Mouse (Mus musculus) MEL (cell line): ENCODE measurements around the gene Pfkm. TPM values are rescaled to one million over a fixed set of nuclear protein-coding genes. Genes with fewer than 3 reads are reported as not detected.

Experiments
- DNase-seq: peaks from one replicate; pipeline ENCODE4 v3.0.0; 2011; ENCODE audit warnings: low read depth, low spot score
- H3K27ac ChIP-seq: 2 replicates; pipeline ENCODE4 v1.5.1; 2012; ENCODE audit warnings: low read depth, mild to moderate bottlenecking, control low read depth, low read length, moderate library complexity; ENCODE audit not compliant: control insufficient read depth
- H3K27me3 ChIP-seq, 2 experiments: fragments of 150-350 bp in 1 of 2; sonication (generic) in 1 of 2; 2 replicates each; pipeline ENCODE4 v1.6.1; 2012; ENCODE audit warnings: low read length in 2 of 2, mild to moderate bottlenecking in 2 of 2, improper control_type of control experiment in 1 of 2, moderate library complexity in 1 of 2; ENCODE audit not compliant: insufficient read depth in 2 of 2, control insufficient read depth in 1 of 2
- H3K36me3 ChIP-seq, 2 experiments: 2 replicates each; pipeline ENCODE4 v1.6.1; 2012 to 2014; ENCODE audit warnings: low read length in 2 of 2, improper control_type of control experiment in 1 of 2, inconsistent platforms in 1 of 2, mild to moderate bottlenecking in 1 of 2; ENCODE audit not compliant: insufficient read depth in 2 of 2, control insufficient read depth in 1 of 2
- H3K4me1 ChIP-seq, 2 experiments: fragments of 150-350 bp in 1 of 2; sonication (generic) in 1 of 2; 2 replicates each; pipeline ENCODE4 v1.6.1; 2012; ENCODE audit warnings: low read length in 2 of 2, improper control_type of control experiment in 1 of 2, mild to moderate bottlenecking in 1 of 2; ENCODE audit not compliant: insufficient read depth in 2 of 2, control insufficient read depth in 1 of 2
- H3K4me3 ChIP-seq, 2 experiments: fragments of 150-350 bp in 1 of 2; sonication (generic) in 1 of 2; 2 replicates each; pipeline ENCODE4 v1.5.1; 2012; ENCODE audit warnings: low read depth in 2 of 2, low read length in 2 of 2, mild to moderate bottlenecking in 2 of 2, moderate library complexity in 2 of 2, control low read depth in 1 of 2, improper control_type of control experiment in 1 of 2; ENCODE audit not compliant: control insufficient read depth in 1 of 2, insufficient read depth in 1 of 2
- H3K79me2 ChIP-seq: 2 replicates; pipeline ENCODE4 v1.6.1; 2012; ENCODE audit warnings: mild to moderate bottlenecking, low read length, moderate library complexity; ENCODE audit not compliant: control insufficient read depth, poor library complexity, insufficient read depth
- H3K9ac ChIP-seq: 2 replicates; pipeline ENCODE4 v1.6.1; 2012; ENCODE audit warnings: low read depth, mild to moderate bottlenecking, control low read depth, low read length, moderate library complexity; ENCODE audit not compliant: control insufficient read depth, poor library complexity, severe bottlenecking
- H3K9me3 ChIP-seq: fragments of 150-350 bp; sonication (generic); replicated peaks from 2 replicates; pipeline ENCODE4 v1.6.1; 2012; ENCODE audit warnings: mild to moderate bottlenecking, low read length, improper control_type of control experiment, moderate library complexity; ENCODE audit not compliant: insufficient read depth
- BHLHE40 ChIP-seq: IDR thresholded peaks from 2 replicates; pipeline ENCODE4 v1.6.1; 2012; ENCODE audit warnings: low read depth, mild to moderate bottlenecking, inconsistent platforms, low read length, improper control_type of control experiment, borderline replicate concordance
- CHD2 ChIP-seq: IDR thresholded peaks from 2 replicates; pipeline ENCODE4 v1.6.1; 2011; ENCODE audit warnings: low read length, improper control_type of control experiment
- CTCF ChIP-seq, 3 experiments: IDR thresholded peaks in 2 of 3; conservative IDR thresholded peaks in 1 of 3; 2 replicates each; pipeline ENCODE4 v1.5.1; 2011 to 2012; ENCODE audit warnings: low read length in 3 of 3, low read depth in 2 of 3, mild to moderate bottlenecking in 2 of 3, improper control_type of control experiment in 1 of 3, inconsistent platforms in 1 of 3, mixed read lengths in 1 of 3, moderate library complexity in 1 of 3; ENCODE audit not compliant: control insufficient read depth in 1 of 3, insufficient read depth in 1 of 3, poor library complexity in 1 of 3, severe bottlenecking in 1 of 3
- E2F4 ChIP-seq: IDR thresholded peaks from 2 replicates; pipeline ENCODE4 v1.6.1; 2011; ENCODE audit warnings: low read depth, low read length, improper control_type of control experiment, borderline replicate concordance
- EP300 ChIP-seq, 2 experiments: IDR thresholded peaks; 2 replicates each; pipeline ENCODE4 v1.6.1; 2011; ENCODE audit warnings: improper control_type of control experiment in 2 of 2, low read length in 2 of 2, low read depth in 1 of 2, mild to moderate bottlenecking in 1 of 2
- GABPA ChIP-seq: IDR thresholded peaks from 2 replicates; pipeline ENCODE4 v1.6.1; 2012; ENCODE audit warnings: low read depth, mild to moderate bottlenecking, inconsistent platforms, low read length, improper control_type of control experiment, moderate library complexity
- GATA1 ChIP-seq: IDR thresholded peaks from 2 replicates; pipeline ENCODE4 v1.6.1; 2011; ENCODE audit warnings: low read depth, low read length, improper control_type of control experiment
- HCFC1 ChIP-seq: IDR thresholded peaks from 2 replicates; pipeline ENCODE4 v1.6.1; 2012; ENCODE audit warnings: low read depth, mild to moderate bottlenecking, inconsistent platforms, low read length, improper control_type of control experiment, moderate library complexity
- JUND ChIP-seq: IDR thresholded peaks from 2 replicates; pipeline ENCODE4 v1.6.1; 2011; ENCODE audit warnings: low read depth, mild to moderate bottlenecking, improper control_type of control experiment, low read length
- KAT2A ChIP-seq: conservative IDR thresholded peaks from 2 replicates; pipeline ENCODE4 v1.6.1; 2012; ENCODE audit warnings: low read depth, low read length, improper control_type of control experiment, inconsistent platforms
- MAFK ChIP-seq: IDR thresholded peaks from 2 replicates; pipeline ENCODE4 v1.6.1; 2011; ENCODE audit warnings: low read depth, mild to moderate bottlenecking, low read length, improper control_type of control experiment, borderline replicate concordance
- MAX ChIP-seq: IDR thresholded peaks from 2 replicates; pipeline ENCODE4 v1.6.1; 2011; ENCODE audit warnings: low read length, improper control_type of control experiment
- MAZ ChIP-seq: IDR thresholded peaks from 2 replicates; pipeline ENCODE4 v1.6.1; 2012; ENCODE audit warnings: low read depth, mild to moderate bottlenecking, inconsistent platforms, low read length, improper control_type of control experiment
- MEF2A ChIP-seq: IDR thresholded peaks from 2 replicates; pipeline ENCODE4 v1.6.1; 2014; ENCODE audit warnings: low read depth, mild to moderate bottlenecking, inconsistent platforms, low read length, improper control_type of control experiment; ENCODE audit not compliant: poor library complexity, insufficient replicate concordance, severe bottlenecking; ENCODE audit errors: extremely low read depth
- MYB ChIP-seq: IDR thresholded peaks from 2 replicates; pipeline ENCODE4 v1.6.1; 2011; ENCODE audit warnings: mild to moderate bottlenecking, low read depth, low read length, improper control_type of control experiment
- MYC ChIP-seq: IDR thresholded peaks from 2 replicates; pipeline ENCODE4 v1.6.1; 2011; ENCODE audit warnings: low read depth, mild to moderate bottlenecking, low read length, improper control_type of control experiment, moderate library complexity
- NELFE ChIP-seq: IDR thresholded peaks from 2 replicates; pipeline ENCODE4 v1.6.1; 2011; ENCODE audit warnings: low read depth, low read length, improper control_type of control experiment
- NRF1 ChIP-seq: IDR thresholded peaks from 2 replicates; pipeline ENCODE4 v1.6.1; 2014; ENCODE audit warnings: low read depth, mild to moderate bottlenecking, inconsistent platforms, low read length, improper control_type of control experiment, moderate library complexity; ENCODE audit not compliant: poor library complexity, insufficient read depth, severe bottlenecking
- POLR2A ChIP-seq, 2 experiments: IDR thresholded peaks; 2 replicates each; pipeline ENCODE4 v1.6.1; 2011 to 2012; ENCODE audit warnings: low read length in 2 of 2, mild to moderate bottlenecking in 2 of 2, control low read depth in 1 of 2, improper control_type of control experiment in 1 of 2, low read depth in 1 of 2, moderate library complexity in 1 of 2; ENCODE audit not compliant: control insufficient read depth in 1 of 2, insufficient read depth in 1 of 2, poor library complexity in 1 of 2
- POLR2AphosphoS2 ChIP-seq: IDR thresholded peaks from 2 replicates; pipeline ENCODE4 v1.6.1; 2011; ENCODE audit warnings: low read length, improper control_type of control experiment
- RAD21 ChIP-seq: IDR thresholded peaks from 2 replicates; pipeline ENCODE4 v1.6.1; 2011; ENCODE audit warnings: mild to moderate bottlenecking, low read depth, low read length, improper control_type of control experiment
- RCOR1 ChIP-seq: IDR thresholded peaks from 2 replicates; pipeline ENCODE4 v1.6.1; 2012; ENCODE audit warnings: low read depth, mild to moderate bottlenecking, inconsistent platforms, low read length, improper control_type of control experiment
- SIN3A ChIP-seq: IDR thresholded peaks from 2 replicates; pipeline ENCODE4 v1.6.1; 2012; ENCODE audit warnings: low read length, improper control_type of control experiment, inconsistent platforms
- SMC3 ChIP-seq: IDR thresholded peaks from 2 replicates; pipeline ENCODE4 v1.6.1; 2011; ENCODE audit warnings: low read depth, low read length, improper control_type of control experiment
- TBP ChIP-seq: IDR thresholded peaks from 2 replicates; pipeline ENCODE4 v1.8.0; 2011; ENCODE audit warnings: low read depth, low read length, improper control_type of control experiment
- TCF12 ChIP-seq: IDR thresholded peaks from 2 replicates; pipeline ENCODE4 v1.6.1; 2014; ENCODE audit warnings: low read depth, mild to moderate bottlenecking, inconsistent platforms, low read length, improper control_type of control experiment, moderate library complexity
- UBTF ChIP-seq: IDR thresholded peaks from 2 replicates; pipeline ENCODE4 v1.6.1; 2012; ENCODE audit warnings: low read depth, mild to moderate bottlenecking, inconsistent platforms, low read length, improper control_type of control experiment, moderate library complexity, borderline replicate concordance; ENCODE audit not compliant: insufficient read depth
- USF1 ChIP-seq: IDR thresholded peaks from 2 replicates; pipeline ENCODE4 v1.6.1; 2014; ENCODE audit warnings: low read depth, mild to moderate bottlenecking, inconsistent platforms, low read length, improper control_type of control experiment, moderate library complexity
- ZC3H11A ChIP-seq: IDR thresholded peaks from 2 replicates; pipeline ENCODE4 v1.6.1; 2012; ENCODE audit warnings: low read depth, mild to moderate bottlenecking, inconsistent platforms, low read length, improper control_type of control experiment
- ZMIZ1 ChIP-seq: IDR thresholded peaks from 2 replicates; pipeline ENCODE4 v1.6.1; 2012; ENCODE audit warnings: low read depth, mild to moderate bottlenecking, inconsistent platforms, low read length, improper control_type of control experiment, moderate library complexity
- ZNF384 ChIP-seq: IDR thresholded peaks from 2 replicates; pipeline ENCODE4 v1.6.1; 2012; ENCODE audit warnings: low read depth, mild to moderate bottlenecking, inconsistent platforms, low read length, improper control_type of control experiment
- polyA plus RNA-seq, 2 experiments: library from polyadenylated mRNA; stranded (reverse) in 1 of 2; unstranded in 1 of 2; fragments of >175 nt in 1 of 2; fragments of >200 nt in 1 of 2; gene quantifications; 2 replicates each; pipeline versions ENCODE4 v1.2.1 to v1.2.4; 2012; ENCODE audit warnings: low replicate concordance in 2 of 2, low read depth in 1 of 2; ENCODE audit not compliant: insufficient read length in 2 of 2, insufficient read depth in 1 of 2, missing spikeins in 1 of 2
- total RNA-seq: library from RNA; depleted of rRNA; stranded (reverse); fragments of 300-350 nt; gene quantifications from 2 replicates; pipeline ENCODE4 v1.2.3, GENCODE M21; 2012

The Pfkm gene
- total and polyA plus RNA-seq, 3 experiments = 125 to 150 TPM; not detected in 1

DNA sequence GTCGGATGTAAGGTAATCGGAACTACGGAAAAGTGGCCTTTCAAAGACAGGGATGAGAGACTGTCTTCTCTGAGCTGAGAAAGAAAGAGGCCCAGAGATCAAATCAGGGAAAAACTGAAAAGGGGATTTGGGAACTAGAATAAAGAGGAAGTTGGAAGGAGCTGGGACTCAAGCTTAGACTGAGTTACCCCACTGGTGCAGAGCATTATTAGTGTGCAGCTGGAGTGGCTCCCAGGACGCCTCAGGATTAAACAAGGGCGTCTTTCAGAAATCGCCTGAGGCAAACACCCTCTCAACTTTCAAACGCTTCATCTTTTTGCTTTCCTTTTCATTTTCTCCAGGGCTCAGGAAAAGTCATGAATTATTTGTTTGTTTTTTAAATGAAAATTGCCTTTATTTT lies 60.5 kb downstream of the Pfkm start:
- 0 out of 4 replicates have a peak, but pooled peaks cover 0 to 2% of the 10 kb centered on the region in 2 experiments for H3K4me1 ChIP-seq
- H3K27ac ChIP-seq = no peak overlapping the region
- no peaks in the 10 kb centered on the region for H3K79me2 ChIP-seq
- H3K36me3 ChIP-seq = peaks cover 0 to 2% of the 10 kb centered on the region in 2 experiments; a peak in 1 of 4 replicates
- peak; percentile 46 for DNase-seq
- no peaks in the 10 kb centered on the region for H3K9me3 ChIP-seq
- no peak overlapping the region for H3K4me3 ChIP-seq
- TF ChIP-seq EP300 (IDR thresholded peaks at IDR 0.05; ENCODE audit: low read depth in 1 of 2, low read length in 2 of 2) (peak in 1 of 2 experiments; percentile 34; a peak in 1 of 4 replicates), SMC3 (0 out of 2 replicates have a peak, but pooled peaks have one; percentile 4), SIN3A (no peak), GABPA (no peak), TBP (no peak), ZMIZ1 (no peak), MAFK (no peak), ZNF384 (no peak), MAX (no peak), MAZ (no peak), HCFC1 (no peak), E2F4 (no peak), CHD2 (no peak), UBTF (no peak)
- H3K9ac ChIP-seq = no peak overlapping the region
- peaks cover 0 to 1% of the 10 kb centered on the region in 2 experiments; a peak in 1 of 4 replicates for H3K27me3 ChIP-seq

DNA sequence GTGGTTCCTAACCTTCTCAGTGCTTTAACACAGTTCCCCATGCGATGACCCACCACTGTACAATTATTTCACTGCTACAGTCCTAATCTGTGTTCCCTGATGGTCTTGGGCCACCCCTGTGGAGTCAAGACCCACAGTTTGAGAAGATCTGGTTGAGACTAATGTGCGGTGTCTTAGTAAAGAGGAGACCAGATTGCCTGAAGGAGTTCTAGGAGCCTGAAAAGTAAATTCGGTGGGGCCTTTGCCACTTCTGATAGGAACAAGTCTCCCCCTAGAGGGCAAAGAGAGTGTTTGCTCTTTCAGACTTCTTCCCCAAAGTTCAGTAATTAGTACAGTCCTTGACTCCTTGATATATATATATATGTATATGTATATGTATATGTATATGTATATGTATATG lies 61.2 kb downstream of the Pfkm start:
- no peaks in the 10 kb centered on the region for H3K9me3 ChIP-seq
- H3K9ac ChIP-seq = no peak overlapping the region
- DNase-seq = peak; percentile 86
- no peaks in the 10 kb centered on the region for H3K79me2 ChIP-seq
- TF ChIP-seq KAT2A (no peak), RCOR1 (no peak), ZC3H11A (peak; percentile 94), MEF2A (no peak), MAFK (no peak), MAZ (0 out of 2 replicates have a peak, but pooled peaks have one; percentile 47), GATA1 (no peak), TBP (no peak), MYB (no peak), ZNF384 (peak; percentile 69), SMC3 (peak; percentile 89), RAD21 (peak; percentile 94), SIN3A (peak; percentile 67), USF1 (no peak), CTCF (IDR thresholded peaks at IDR 0.05 in 2 of 3, conservative IDR thresholded peaks at IDR 0.05 in 1 of 3; ENCODE audit: control insufficient read depth in 1 of 3, insufficient read depth in 1 of 3, low read depth in 2 of 3, low read length in 3 of 3, poor library complexity in 1 of 3, severe bottlenecking in 1 of 3) (peak; percentile 71 to 88 (median 78)), JUND (no peak), TCF12 (no peak), GABPA (no peak), POLR2A (IDR thresholded peaks at IDR 0.05; ENCODE audit: control insufficient read depth in 1 of 2, insufficient read depth in 1 of 2, low read depth in 1 of 2, low read length in 2 of 2, poor library complexity in 1 of 2) (no peak), NRF1 (no peak), POLR2AphosphoS2 (no peak), MYC (0 out of 2 replicates have a peak, but pooled peaks have one; percentile 25), NELFE (no peak), ZMIZ1 (no peak), BHLHE40 (no peak)
- TF ChIP-seq, all 39 proteins: peak for 8
- peaks cover 1 to 2% of the 10 kb centered on the region in 2 experiments; a peak in 2 of 4 replicates for H3K27me3 ChIP-seq
- no peak overlapping the region for H3K4me3 ChIP-seq
- H3K36me3 ChIP-seq = peaks cover 0 to 2% of the 10 kb centered on the region in 2 experiments; a peak in 1 of 4 replicates
- H3K4me1 ChIP-seq = 0 out of 4 replicates have a peak, but pooled peaks cover 0 to 2% of the 10 kb centered on the region in 2 experiments
- H3K27ac ChIP-seq = no peak overlapping the region
